Mouse (Mus musculus) gastrocnemius, postnatal 25 days (tissue): ENCODE results near the gene Elavl3. TPM values are rescaled to one million over a fixed set of nuclear protein-coding genes. Genes with fewer than 3 reads are reported as not detected.
A peak's percentile ranks its signal among the peaks of the same experiment; 100 is the strongest.

Source experiments
- DNase-seq: peaks from one replicate; pipeline ENCODE4 v3.0.0; 2022
- total RNA-seq, 2 experiments: library from RNA; stranded (reverse); gene quantifications; 1 replicate in 1 of 2; 2 replicates in 1 of 2; pipeline ENCODE4 v1.2.3; 2021

The Elavl3 gene
- total RNA-seq, 2 experiments from 2014 or later, result 0.11 TPM; not detected in 1

DNA sequence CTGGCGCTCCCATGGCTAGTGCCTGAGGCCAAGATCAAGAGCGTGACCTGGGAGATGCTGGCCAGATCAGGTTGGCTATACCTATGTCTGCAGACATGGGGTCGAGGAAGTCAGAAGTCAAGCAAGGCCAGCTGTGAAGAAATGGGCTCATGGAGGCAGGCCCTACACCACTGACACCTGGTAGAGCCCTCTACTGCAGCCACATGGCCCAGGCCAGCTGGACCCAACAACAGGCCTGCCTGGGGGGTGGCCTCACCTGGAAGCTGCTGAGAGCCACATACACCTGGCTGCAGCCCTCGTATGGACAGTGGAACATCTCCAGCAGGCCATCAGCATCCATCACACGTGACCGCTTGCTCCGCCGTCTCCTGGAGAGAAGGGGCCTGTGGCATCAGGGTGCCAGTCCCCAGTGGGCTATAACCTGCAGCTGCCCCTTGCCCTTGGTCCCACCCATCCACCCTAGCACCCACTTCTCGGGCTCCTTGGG lies 5.3 kb upstream of the Elavl3 start:
- DNase-seq, result no peak

DNA sequence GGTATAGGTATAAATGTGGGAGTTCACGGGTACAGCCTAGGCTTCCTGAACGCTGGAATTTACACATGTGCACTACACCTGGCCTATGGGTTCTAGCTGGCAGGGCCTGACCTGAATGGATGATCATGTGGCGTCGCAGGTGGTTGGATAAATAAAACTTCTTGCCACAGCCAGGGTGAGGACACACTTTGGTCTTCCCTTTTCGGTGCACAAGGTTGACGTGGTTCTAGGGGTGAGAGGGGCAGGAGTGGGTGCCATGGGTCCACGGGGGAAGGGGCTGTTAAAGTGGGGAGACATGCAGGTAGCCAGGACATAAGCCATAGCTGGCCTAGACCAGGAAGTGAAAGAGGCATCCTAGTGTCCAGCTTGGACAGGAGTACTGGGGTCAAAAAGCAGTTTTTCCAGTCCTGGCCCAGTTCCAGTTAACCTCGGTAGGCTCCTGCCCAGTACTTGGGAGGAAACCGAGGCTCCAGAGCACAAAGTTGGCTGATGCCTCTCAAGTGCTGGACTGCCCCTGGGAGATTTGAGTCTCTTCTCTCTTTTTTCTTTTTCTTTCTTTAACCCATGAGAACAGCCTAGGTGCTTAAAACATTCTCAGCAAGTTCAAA lies 4.6 kb upstream of the Elavl3 start:
- DNase-seq, result no peak

DNA sequence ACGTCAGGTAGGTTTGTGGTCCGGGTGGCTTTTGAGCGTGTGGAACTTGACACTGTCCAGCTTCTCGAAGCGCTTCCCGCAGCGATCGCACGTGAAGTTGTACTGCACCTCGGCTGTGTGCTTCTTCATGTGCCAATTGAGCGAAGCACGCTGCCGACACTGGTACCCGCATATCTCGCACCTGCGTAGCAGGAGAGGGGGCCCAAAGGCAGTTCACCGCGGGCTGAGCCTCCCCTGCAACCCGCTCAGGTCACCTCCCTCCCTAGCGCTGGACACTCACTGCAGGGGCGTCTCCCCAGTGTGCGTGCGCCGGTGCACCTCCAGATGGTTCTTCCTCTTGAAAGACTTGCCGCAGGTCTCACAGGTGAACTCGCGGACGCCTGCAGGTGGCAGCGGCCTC lies 3.9 kb upstream of the Elavl3 start:
- no peak for DNase-seq

DNA sequence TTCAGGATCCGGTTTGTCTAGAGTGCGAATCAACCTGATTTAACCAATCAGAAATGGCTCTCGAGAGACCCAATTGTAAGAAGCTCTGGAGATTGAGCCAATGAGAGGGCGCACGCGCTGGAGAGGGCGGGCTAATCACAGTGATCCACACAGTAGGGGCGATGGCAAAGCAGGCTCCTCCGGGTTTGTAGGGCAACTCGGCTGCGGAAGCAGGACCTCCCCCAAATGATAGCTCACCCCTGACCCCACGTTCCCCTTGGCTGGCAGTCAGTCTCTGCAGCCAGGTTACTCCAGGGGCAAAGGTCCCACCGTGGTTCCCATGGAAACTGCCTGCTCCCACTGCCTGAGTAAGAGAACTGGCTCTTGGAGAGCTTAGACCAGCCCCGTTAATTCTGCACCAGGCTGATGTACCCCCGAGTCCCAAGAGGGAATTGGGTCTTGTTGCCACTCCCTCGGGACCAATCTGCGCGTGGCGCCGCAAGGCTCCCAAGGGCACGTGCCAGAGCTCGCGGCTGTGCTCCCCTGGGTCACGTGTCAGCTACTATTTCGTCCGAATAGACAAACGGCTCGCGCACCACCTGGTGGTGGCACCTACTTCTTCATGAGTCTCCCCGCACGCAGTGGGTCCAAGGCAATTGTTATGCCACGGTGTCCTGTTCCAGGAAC lies 2.7 kb upstream of the Elavl3 start:
- no peak for DNase-seq

DNA sequence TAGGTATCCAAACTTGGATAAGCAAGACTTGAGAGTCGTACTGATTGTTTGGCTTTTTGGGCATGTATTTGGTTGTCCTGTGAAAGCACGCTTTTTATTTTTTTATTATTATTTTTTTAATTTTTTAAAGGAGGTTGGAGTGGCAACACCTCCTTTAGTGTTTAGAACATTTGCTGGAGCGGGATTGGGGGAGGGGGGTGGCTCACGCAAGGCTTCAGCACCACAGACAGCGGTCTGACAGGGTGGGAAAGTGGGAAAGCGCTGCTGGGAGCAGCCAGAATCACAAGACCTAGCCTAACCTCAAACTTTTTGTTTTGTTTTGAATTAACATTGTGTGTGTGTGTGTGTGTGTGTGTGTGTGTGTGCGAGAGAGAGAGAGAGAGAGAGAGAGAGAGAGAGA lies 1.8 kb upstream of the Elavl3 start:
- no peak for DNase-seq

DNA sequence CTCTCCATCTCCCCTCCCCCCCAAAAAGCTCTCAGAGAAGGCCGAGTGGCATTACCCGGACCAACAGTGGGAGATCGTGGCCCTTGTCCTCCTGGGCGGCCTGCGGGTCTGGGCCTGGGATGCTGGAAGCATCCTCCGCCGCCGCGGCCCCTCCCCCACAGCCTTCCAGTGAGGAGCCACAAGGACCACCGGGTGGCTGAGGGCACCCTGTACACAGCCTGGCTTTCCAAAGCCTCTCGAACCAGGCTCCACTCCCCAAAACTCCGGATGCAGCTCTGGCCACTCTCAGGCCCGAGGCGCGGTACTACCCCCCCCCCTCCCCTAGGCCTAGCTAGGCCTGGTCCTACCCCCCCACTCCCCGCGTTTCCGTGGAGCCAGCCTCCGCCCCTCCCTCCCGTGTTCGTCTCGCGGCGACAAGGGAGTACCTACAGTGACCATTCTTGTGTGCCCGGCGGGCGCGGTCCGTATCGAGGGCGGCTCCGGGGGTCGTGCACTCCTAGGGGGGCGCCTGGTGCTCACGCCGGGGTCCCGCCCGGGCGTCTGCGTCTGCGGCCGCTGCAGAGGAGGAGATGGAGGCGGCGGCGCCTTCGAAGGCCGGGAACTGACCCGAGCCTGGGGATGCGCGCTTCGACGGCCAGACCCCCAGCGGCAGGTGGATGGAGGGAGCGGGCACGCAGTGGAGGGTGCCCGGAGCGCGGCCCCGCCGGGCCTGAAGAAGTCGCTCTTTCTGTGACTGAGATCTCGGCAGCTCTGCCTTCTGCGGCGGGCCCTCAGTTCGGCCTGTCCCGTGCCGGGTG lies 464 bp downstream of the Elavl3 start:
- DNase-seq, result no peak

DNA sequence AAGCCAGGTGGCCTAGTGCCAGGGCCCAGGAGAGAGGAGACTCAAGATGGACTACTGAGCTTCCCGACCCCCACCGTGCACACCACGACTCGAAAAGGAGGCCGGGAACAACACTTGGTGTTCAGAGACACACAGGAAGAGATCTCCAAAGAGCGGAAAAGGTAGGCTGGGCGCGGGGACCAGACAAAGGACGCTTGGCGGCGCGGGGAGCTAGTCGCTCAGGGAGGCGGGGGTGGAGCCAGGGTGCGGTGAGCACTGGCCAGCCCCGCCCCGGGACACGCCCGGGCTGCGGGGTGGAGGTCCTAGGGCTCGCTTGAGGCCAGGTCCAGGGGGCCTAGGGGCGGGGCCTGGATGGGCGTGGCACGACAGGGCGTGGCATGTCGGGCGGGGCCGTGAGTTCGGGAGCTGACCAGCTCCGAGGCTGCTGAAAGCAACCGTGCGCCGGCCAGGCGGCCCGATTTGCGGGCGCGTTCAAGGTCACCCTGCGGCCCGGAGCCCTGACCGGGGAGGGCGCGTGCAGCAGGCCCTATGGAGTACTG lies 1.4 kb downstream of the Elavl3 start:
- peak; percentile 33 for DNase-seq

DNA sequence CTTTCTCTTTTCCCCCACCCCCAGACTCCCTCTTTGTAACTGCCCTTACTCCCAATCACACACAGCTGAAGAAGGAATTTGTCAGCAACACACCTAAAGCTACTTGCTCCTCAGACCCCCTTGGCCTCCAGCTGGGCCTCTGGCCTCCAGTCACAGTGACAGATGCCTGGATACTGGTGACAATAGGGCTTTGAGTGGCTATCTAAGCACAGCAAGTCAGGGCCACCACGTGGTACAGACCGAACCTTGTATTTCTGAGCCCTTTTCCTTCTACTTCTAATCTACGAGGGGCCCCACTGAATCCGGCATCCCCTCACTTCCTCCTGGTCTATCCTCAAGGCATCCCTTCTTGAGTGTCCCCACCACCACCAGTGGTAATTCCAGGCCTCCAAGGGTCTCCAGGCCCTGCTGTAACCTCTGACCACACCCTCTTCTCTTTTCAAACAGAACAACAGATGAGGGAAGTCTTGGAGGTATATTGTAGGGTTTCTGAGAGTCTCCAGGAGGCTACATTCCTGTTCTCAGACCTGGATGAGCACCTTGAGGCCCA lies 2.0 kb downstream of the Elavl3 start:
- DNase-seq, result no peak

DNA sequence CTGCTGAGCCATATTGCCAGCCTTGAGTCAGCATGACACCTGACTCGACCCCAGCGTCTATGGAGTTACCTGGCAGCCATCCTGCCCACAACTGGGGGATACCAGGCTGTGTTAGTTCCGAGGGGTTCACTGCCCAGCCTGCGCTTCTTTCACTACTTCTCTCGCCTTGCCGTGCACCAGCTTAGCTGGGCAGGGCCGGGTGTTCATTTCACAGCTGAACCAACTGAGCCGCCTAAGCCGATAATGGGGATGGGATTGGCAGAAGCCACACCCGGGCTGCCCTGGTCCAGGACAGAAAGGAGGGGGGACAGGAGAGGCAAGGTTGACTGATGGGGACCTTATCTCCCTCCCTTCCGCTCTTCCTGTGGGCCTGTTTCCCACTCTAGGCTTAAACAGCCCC lies 2.5 kb downstream of the Elavl3 start:
- no peak for DNase-seq

DNA sequence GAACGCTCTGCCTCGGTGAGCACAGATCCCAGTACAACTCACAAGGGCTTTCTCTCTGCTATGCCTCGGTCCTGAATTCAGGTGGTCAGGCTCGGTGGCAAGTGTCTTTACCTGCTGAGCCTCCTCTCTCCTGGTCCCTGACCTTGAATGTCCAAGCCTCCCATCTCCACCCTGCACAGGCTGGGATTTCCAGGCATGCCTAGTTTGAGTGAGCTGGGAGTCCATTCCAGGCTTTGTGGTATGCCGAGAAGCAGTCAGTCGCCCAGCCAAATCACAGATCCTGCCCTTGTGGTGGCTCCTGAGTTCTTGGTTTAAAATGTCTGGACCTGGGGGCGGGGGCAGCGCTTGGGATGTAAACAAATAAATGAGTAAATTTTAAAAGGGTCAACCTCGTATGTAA lies 4.5 kb downstream of the Elavl3 start:
- no peak for DNase-seq

DNA sequence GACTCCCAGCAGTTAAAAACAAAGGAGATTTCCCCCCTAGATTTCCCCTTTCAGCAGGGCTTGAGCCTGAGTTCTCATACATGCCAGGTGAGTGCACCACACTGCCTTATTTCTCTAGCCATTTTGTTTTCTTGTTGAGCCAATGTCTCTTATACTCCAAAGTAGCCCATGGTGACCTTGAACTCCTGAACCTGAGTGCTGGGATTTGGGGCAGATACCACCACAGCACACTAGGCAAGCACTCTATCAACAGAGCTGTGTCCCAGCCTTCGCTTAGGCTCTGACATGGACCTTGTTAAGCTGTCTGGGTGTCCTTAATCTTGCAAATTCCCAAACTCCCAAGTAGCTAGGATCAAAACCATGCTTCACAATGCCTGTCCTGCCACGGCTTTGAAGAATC lies 10.0 kb downstream of the Elavl3 start:
- DNase-seq, result no peak

DNA sequence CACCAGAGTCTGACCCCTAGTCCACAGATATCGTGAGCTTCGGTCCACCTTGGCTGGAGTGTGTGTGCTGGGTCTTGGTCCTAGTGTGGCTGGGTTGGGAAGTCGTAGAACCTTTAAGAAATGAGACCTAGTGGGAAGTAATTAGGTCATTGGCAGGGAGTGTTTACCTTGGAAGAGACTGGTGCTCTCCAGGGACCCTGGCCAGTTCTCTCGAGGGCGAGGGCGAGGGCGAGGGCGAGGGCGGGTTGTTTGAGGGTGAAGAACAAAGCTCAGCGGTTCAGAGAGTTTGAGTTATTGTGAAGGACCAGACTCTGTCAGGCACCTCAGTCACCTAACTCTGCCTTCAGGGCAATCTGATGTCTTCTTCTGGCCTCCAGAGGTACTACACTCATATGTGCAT lies 14.0 kb downstream of the Elavl3 start:
- no peak for DNase-seq

DNA sequence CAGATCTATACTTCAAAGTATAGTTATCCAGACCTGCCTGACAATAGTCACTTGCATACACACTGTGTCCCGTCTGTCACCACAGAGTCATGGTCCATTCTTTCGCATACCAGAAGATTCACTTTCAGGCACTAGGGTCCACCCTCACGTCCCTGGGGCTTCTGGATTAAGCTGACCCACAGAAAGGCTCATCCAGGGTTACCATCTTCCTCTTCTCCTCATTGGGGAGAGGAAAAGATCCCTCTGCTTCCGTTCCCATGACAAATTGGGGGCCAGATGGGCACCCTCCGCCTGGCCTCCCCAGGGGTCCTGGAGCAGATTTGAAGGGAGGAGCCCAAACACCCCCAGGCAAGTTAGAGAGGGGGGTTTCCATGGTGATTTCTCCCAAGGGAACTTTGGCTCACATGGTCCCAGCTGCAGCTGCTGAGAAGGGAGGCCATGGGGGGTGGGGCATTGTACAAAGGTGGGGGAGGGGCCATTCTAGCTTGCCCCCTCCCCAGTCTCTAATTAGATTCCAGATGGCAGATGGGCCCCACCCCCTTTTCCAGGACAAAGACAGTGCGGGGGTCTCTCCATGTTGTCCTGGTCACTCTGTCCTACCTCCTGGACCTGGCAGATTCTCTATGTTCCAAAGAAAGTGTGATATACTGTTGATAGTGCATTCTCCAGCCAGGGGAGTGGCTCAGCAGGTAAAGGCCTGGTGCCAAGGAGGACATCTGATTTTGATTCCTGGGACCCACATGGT lies 16.4 kb downstream of the Elavl3 start:
- no peak for DNase-seq

DNA sequence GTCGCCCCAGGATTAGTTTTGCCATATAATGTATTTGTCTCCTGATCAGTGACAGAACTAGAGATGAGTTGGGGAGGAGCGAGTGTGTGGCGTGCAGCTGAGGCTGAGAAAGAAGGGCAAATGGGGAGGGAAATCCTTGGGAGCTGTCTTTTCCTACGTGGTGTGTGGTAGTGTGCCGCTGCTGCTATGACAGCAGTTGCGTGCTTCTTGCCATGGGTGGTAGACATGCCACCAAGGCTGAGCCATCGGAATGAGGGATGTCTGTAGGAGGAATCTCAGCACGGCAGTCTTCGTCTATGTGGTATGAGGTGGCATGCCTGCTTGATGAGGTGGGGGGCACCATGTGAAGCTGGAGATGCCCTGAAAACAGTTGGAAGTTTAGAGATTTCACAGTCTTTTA lies 21.4 kb downstream of the Elavl3 start:
- DNase-seq, result no peak

DNA sequence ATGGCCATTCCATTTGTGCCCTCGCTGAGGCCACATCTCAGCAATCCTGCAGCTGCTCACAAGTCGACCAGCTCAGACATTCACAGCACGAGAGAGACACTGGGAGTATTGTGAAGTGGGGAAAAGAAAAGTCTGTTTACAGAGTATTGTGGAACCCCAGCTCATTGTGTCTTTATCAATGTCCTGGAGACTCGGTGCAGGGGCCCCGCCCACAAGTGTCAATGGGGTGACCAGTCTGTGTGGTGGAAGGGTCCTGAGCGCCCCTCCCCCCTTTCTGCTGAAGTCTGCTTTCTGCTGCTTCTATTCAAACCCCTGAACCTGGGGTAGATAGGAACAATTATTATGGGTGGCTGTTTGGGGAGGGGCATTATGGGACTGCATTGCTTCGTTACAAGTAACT lies 23.4 kb downstream of the Elavl3 start:
- DNase-seq, result no peak

DNA sequence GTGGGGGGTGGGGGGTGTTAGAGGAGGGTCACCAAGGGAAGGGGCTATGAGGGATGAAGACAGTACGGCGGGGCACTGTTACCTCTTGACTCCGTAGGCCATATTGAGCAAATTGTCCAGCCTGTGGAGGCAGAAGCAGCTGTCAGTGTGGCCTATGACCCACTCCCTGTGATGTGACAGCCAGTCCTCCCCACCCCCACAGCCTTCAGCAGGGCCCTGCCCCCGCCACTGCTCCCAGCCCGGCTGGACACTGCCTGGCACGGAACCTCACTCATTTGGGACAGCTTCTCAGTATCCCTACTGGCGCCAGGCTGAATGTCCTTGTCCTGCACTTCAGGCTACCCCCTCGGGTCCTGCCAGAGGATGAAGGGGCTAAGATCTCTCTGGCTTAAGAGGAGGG lies 27.2 kb downstream of the Elavl3 start:
- DNase-seq, result no peak

DNA sequence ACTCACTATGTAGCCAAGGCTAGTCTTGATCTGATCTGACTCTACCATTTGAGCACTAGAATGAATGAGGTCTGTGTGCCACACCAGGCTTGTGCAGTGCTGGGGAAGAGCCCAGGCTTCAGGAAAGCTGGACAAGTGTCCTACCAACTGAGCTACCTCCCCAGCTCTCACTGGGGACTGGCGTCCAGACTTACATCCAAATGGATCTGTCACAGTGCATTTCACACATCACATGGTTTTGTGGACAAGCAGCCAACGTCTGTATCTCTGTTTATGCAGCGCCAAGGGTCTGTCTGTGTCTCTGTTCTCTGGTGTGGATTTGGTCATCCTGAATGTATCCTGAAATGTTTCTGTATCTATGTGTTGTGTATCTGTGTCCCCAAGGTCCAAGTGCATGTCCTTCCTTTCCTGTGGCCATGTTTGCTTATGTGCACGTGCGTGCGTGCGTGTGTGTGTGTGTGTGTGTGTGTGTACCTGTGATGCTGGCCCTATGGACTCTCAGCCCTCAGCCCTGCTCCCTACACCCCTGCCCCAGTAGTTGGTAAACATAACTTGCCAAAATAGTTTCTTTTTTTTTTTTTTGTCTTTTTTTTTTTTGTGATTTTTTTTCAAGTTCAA lies 34.5 kb downstream of the Elavl3 start:
- DNase-seq, result no peak

DNA sequence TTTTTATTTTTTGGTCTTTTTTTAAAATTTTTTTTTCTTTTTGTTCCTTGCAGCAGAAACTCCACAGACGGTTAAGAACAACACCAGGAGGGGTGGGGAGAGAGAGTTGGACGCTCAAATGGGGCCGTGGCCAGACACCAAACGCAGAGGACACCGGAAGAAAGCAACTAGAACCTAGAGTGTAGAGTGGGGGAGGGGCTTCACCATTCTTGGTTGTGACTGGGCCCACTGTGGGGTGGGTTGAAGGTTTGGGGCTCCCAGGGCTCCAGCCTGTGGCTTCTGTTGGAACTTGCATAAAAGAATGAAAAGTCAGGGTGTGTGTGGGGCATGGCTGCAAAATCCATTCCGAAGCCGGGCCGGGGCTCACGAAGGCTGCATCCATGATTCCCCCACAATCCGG lies 35.6 kb downstream of the Elavl3 start:
- no peak for DNase-seq

DNA sequence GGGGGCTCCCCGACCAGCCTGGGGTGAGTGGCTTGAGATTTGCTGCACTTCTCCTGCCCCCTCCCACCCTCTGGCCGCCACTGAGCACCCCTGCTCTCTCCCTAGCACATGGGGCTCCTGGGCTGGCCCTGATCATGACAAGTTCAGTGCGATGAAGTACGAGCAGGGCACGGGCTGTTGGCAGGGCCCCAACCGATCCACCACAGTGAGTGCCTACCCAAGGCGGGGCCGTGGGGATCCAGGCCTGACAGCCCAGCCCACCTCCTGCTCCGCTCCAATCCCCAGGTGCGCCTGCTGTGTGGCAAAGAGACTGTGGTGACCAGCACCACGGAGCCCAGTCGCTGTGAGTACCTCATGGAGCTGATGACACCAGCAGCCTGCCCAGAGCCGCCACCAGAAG lies 39.1 kb downstream of the Elavl3 start:
- no peak for DNase-seq

DNA sequence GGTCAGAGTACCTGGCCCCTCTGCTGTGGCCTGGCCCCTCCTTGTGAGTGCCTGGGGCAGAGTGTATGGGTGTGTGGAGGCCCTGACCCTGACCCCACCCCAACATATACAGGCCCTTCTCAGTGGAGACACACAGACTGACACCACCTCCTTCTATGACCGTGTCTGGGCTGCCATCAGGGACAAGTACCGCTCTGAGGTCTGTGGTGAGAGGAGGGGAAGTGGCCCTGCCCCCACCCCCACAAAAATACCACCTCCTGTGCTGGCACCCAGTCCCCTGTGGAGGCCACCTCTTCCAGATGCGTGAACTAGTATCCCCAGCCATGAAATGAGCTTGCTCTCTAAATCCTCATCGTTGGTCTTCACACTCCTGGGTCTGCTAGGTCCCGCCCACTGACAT lies 40.8 kb downstream of the Elavl3 start:
- DNase-seq, result no peak

DNA sequence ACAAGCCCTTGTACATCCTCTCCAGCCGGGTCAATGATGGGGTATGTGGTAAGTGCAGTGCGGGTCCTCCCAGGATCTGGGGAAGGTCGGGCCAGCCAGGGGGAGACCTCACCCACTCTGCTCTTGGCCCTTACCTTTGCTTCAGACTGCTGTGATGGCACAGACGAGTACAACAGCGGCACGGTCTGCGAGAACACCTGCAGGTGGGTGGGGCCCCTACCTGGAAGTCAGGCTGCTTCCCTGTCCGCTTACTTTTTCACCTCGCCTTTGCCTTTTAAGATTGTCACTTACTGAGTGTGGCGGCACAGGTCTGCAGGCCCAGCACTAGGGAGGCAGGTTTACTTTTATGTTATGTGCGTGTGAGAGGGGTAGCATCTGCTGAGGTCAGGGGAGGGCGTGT lies 47.3 kb downstream of the Elavl3 start:
- no peak for DNase-seq

DNA sequence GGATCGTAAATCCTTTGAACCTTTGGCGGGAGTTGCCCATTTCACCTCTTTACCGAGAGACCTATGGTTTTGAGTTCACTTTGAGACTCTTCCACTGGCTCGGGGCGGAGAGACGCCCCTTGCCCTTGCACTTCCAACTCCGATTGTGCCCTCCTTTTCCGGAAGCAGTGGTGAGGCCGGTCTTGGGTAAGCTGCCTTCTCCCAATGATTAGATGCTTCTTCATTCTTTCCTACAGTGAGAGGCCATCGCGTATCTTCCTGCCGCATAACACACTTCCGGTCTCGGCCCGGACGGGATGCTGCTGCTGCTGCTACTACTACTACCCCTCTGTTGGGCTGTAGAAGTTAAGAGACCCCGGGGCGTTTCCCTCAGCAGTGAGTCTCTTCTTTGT lies 48.7 kb downstream of the Elavl3 start:
- DNase-seq, result no peak
